Mouse (Mus musculus): Measurements from ENCODE around the gene Ttc33. TPM values are rescaled to one million over a fixed set of nuclear protein-coding genes. Genes with fewer than 3 reads are reported as not detected.
A peak's percentile ranks its signal among the peaks of the same experiment; 100 is the strongest.

The Ttc33 gene
- polyA plus RNA-seq, 1 experiment from 2014 or later: 34.8 TPM

DNA sequence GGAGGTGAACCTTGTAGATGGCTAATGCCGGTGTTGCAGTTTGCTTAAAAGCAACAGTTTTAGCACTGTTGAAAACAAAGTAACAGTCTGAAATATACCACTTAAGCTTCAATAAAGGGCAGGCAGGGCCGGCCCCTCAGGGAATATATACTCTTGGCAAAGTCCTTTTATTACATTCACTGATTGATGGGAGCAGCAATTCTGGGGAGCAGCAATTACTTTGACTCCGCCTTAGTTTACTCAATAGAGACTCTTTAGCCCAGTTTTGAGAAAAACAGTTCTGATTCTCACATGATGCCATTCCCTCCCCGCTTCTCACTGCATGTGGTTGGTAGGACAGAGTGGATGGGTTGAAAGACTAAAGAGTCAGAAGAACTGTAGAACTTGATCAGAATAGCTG, 36.1 kb upstream of the Ttc33 start:
- Histone ChIP-seq H3K4me2 (no peak overlapping the region), H3K27ac (0 out of 2 replicates have a peak overlapping the region, but pooled peaks have one; percentile 9), H3K4me3 (no peak overlapping the region), H3K27me3 (no peaks in the 10 kb centered on the region), H3K36me3 (no peaks in the 10 kb centered on the region), H3K4me1 (peaks cover 22% of the 10 kb centered on the region), H3K9me3 (no peaks in the 10 kb centered on the region), H3K9ac (no peak overlapping the region)
- no peak for ATAC-seq (ENCODE audit: insufficient number of reproducible peaks, low FRiP score, low TSS enrichment, low read depth)
- 33% methylated on average over 4 of the region's 4 CpGs for WGBS

DNA sequence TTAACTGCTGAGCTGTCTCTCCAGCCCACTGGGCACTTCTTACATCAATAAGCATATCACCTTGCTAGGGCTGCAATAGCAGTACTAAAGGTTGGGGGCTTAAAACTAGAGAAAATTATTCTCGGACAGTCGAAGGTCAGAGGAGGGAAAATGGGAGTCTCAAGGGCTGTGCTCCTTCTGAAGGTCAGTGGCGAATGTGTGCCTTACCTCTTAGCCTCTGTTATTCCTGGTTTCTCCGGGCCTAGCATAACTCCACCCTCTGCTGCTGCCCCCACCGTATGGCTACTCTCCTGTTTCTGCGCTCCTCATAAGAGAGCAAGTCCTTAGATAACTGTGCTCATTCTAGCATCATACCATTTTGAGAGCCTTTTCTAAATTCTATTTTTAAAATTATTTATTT, 33.2 kb upstream of the Ttc33 start:
- Histone ChIP-seq H3K9ac (no peak overlapping the region), H3K4me1 (peaks cover 14% of the 10 kb centered on the region), H3K27me3 (no peaks in the 10 kb centered on the region), H3K36me3 (no peaks in the 10 kb centered on the region), H3K9me3 (no peaks in the 10 kb centered on the region), H3K4me3 (no peak overlapping the region), H3K27ac (no peak overlapping the region), H3K4me2 (no peak overlapping the region)
- WGBS: 91% methylated on average over 6 of the region's 6 CpGs
- no peak for ATAC-seq (ENCODE audit: insufficient number of reproducible peaks, low FRiP score, low TSS enrichment, low read depth)

DNA sequence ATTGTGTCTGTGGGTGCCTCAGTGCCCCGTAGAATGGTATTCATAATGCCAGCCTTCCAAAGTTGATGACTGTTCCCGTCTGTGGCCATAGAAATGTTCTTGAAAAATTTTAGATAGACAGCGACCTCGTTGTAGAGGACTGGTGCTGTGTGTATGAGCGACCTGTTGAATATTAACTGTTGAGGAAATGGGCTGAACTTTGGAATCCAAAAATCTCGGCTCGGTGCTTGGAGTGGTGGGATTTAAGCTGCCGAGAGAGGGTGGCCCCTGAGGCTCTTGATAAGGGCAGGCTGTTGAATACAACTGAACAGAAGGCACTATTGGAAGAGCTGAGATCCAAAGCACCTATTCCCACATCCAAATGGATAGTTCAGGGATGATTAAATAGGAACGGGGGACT, 30.7 kb upstream of the Ttc33 start:
- Histone ChIP-seq H3K9me3 (no peaks in the 10 kb centered on the region), H3K27me3 (no peaks in the 10 kb centered on the region), H3K4me3 (no peak overlapping the region), H3K27ac (no peak overlapping the region), H3K4me1 (no peaks in the 10 kb centered on the region), H3K9ac (no peak overlapping the region), H3K36me3 (no peaks in the 10 kb centered on the region), H3K4me2 (no peak overlapping the region)
- no peak for ATAC-seq (ENCODE audit: insufficient number of reproducible peaks, low FRiP score, low TSS enrichment, low read depth)
- 78% methylated on average over 9 of the region's 9 CpGs for WGBS

DNA sequence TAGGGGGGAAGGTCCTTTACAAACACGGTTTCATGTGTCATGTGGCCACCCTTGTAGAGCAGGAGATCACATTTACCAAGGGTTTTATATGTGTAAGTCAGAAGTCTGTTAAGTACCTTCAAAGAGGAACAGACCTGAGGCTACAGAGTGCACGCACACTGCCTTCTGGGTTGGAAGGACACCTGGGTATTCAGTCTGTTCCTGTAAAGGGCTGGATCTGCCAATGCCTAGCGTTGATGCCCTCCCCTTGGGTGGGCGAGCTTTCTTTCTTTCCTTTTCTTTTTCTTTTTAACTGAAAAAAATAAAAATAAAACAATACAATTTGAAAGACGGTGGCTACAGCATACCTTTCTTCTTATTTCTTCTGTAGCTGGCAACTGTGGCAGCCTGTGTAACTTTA, 30.2 kb upstream of the Ttc33 start:
- Histone ChIP-seq H3K4me3 (no peak overlapping the region), H3K27me3 (no peaks in the 10 kb centered on the region), H3K9ac (no peak overlapping the region), H3K4me1 (no peaks in the 10 kb centered on the region), H3K9me3 (no peaks in the 10 kb centered on the region), H3K4me2 (no peak overlapping the region), H3K36me3 (no peaks in the 10 kb centered on the region), H3K27ac (no peak overlapping the region)
- no peak for ATAC-seq (ENCODE audit: insufficient number of reproducible peaks, low FRiP score, low TSS enrichment, low read depth)
- WGBS: 64% methylated on average over 5 of the region's 5 CpGs

DNA sequence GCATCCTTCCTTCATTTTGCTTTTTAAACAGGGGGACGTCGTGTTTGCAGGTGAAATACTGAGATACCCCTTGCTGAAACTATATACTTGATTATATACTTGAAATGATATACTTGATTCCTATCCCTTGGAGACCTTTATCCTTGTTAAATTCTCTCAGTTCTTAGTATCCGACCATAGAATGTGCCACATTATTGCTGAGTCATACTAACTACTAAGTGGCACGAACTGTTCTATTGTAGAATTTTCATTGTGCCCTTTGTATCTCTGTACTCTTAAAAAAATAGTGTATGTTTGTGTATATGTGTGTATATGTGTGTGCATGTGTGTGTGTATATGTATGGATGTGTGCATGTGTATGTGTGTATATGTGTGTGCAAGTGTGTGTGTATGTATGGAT, 29.0 kb upstream of the Ttc33 start:
- H3K36me3 ChIP-seq: 0 out of 2 replicates have a peak, but pooled peaks cover under 1% of the 10 kb centered on the region
- no peak overlapping the region for H3K9ac ChIP-seq
- H3K4me3 ChIP-seq: no peak overlapping the region
- no peaks in the 10 kb centered on the region for H3K9me3 ChIP-seq
- H3K27ac ChIP-seq: no peak overlapping the region
- no peaks in the 10 kb centered on the region for H3K27me3 ChIP-seq
- WGBS: 81% methylated on average over 4 of the region's 4 CpGs
- H3K4me1 ChIP-seq: no peaks in the 10 kb centered on the region
- ATAC-seq (ENCODE audit: insufficient number of reproducible peaks, low FRiP score, low TSS enrichment, low read depth): no peak
- H3K4me2 ChIP-seq: no peak overlapping the region

DNA sequence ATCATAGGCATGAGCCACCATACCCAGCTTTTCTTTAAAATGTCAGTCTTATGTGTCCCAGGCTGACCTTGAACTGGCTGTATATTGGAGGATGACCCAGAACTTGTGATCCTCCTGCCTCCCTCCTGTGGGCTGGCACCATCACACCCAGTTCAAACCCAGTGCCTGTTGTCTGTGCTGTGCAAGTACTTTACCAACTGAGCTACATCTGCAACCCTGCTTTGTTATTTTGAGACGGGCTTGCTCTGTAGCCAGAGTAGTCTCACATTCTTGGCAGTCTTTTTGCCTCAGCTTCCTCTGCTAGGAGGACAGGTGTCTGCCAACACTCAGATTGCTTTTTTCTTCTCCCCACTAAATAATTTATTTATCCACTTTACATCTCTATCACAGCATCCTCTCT, 27.9 kb upstream of the Ttc33 start:
- 58% methylated on average over 1 of the region's 1 CpGs for WGBS
- Histone ChIP-seq H3K9ac (no peak overlapping the region), H3K4me2 (no peak overlapping the region), H3K4me3 (no peak overlapping the region), H3K9me3 (no peaks in the 10 kb centered on the region), H3K27ac (no peak overlapping the region), H3K27me3 (no peaks in the 10 kb centered on the region), H3K4me1 (no peaks in the 10 kb centered on the region), H3K36me3 (0 out of 2 replicates have a peak, but pooled peaks cover 4% of the 10 kb centered on the region)
- ATAC-seq (ENCODE audit: insufficient number of reproducible peaks, low FRiP score, low TSS enrichment, low read depth): no peak

DNA sequence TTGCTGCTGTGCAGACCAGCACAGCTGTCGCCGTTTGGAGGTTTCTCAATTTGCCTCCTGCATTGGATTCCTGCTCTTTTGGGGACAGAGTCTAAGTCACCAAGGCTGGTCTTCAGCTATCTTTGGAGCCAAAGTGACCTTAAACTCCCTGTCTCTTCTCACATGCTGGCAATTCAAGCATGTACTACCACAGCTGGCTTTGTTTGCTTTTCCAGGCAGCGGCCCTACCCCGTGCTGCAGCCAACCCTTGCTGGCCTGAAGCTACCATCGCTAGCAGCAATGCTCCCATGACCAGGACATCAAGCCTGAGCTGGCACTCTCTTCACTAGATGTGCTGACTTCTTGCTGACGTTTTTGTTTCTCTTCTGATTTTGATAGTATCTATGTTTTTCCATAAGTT, 26.5 kb upstream of the Ttc33 start:
- H3K36me3 ChIP-seq: peaks cover 13% of the 10 kb centered on the region
- no peak overlapping the region for H3K4me2 ChIP-seq
- 83% methylated on average over 6 of the region's 6 CpGs for WGBS
- no peak overlapping the region for H3K9ac ChIP-seq
- H3K27me3 ChIP-seq: no peaks in the 10 kb centered on the region
- no peak overlapping the region for H3K4me3 ChIP-seq
- H3K27ac ChIP-seq: no peak overlapping the region
- no peak for ATAC-seq (ENCODE audit: insufficient number of reproducible peaks, low FRiP score, low TSS enrichment, low read depth)
- H3K4me1 ChIP-seq: no peaks in the 10 kb centered on the region
- no peaks in the 10 kb centered on the region for H3K9me3 ChIP-seq

DNA sequence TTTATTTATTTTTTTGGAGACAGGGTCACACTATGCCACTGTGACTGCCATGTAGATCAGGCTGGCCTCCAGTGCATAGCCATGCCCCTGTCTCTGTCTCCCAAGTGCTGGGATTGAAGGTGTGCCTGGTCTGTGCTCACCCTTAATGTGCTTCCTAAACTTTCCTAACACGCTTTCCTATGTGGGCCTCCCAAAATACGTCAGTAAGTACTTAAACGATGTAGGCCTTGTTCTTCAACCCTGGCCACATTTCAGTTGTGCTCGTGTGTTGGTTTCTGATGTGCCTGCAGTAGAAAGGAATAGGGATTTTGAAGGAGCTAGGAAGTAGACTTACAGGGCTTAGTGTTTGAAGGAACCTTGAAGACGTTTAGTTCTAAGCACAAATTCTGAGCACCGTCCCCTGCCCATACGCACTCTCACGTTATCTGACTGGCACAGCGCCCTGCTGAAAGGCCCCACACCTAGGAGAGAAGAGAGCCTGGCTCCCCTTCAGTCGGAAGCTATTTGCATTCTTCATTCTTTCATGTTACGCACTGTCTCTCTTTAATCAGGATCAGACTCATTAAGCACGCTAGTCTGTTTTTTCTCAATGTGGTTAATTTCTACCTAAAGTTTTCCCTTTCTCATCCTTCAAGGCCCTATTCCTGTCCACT, 20.1 kb upstream of the Ttc33 start:
- Histone ChIP-seq H3K4me1 (no peaks in the 10 kb centered on the region), H3K27ac (no peak overlapping the region), H3K36me3 (peaks cover 56% of the 10 kb centered on the region), H3K9me3 (no peaks in the 10 kb centered on the region), H3K27me3 (no peaks in the 10 kb centered on the region), H3K4me3 (no peak overlapping the region), H3K9ac (no peak overlapping the region), H3K4me2 (no peak overlapping the region)
- WGBS: 88% methylated on average over 12 of the region's 12 CpGs
- no peak for ATAC-seq (ENCODE audit: insufficient number of reproducible peaks, low FRiP score, low TSS enrichment, low read depth)

DNA sequence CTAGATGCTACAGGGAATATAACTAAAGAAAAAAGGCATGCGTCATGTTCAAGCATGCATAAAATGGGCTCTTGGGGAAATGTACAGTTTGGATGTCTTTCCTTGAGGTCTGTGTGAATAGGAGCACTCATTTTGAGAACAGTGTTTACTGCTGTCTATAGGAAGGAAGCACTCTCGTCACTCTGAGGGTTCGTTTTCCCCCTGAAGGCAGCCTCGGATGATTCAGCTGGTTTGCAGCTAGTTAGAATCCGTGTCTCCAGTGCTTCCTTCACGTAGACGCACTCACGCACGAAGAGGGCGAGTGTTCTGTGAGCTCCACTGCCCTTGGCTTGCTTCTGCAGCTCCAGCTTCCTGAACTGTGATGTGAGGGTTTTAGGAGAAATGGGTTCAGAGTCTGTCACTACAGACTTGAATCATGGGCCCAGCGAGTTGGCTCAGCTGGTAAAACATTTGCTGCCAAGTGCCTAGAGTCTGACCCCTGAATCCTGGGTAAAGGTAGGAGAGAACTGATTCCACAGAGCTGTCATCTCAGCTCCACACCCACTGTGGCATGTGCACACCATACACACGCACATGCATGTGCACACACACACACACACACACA, 12.0 kb upstream of the Ttc33 start:
- Histone ChIP-seq H3K4me3 (no peak overlapping the region), H3K27me3 (no peaks in the 10 kb centered on the region), H3K4me2 (no peak overlapping the region), H3K36me3 (peaks cover 58% of the 10 kb centered on the region), H3K9ac (no peak overlapping the region), H3K27ac (no peak overlapping the region), H3K4me1 (no peaks in the 10 kb centered on the region), H3K9me3 (no peaks in the 10 kb centered on the region)
- ATAC-seq (ENCODE audit: insufficient number of reproducible peaks, low FRiP score, low TSS enrichment, low read depth): no peak
- 79% methylated on average over 12 of the region's 12 CpGs for WGBS

DNA sequence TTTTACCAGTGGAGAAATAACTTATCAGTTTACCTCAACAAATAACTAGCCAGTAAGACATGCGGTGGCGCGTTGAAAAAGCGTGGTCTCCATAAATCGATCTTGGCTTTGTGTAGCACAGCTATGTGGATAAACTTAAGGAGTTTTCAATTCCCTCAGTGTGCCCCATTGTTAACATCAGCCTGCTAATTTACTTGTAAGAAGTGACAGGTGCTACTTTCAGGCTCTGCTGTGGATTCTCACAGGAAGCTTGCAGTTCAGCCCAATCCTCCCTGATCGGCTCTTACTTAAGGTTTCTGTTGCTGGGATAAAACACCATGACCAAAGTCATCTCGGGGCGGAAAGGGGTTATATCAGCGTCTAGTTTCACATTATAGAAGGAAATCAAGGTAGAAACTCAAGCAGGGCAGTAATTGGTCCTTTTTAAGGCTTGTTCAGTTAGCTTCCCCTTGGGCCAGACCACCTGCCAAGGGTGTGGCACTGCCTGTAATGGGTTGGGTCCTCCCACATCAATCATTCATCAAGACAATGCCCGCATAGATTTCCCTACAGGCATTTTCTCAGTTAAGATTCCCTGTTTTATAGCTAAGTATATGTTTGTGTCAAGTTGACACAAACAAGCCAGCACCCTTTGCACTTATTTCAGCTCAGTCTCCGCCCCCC, 526 bp upstream of the Ttc33 start:
- 31% methylated on average over 11 of the region's 11 CpGs for WGBS
- Histone ChIP-seq H3K27me3 (no peaks in the 10 kb centered on the region), H3K4me3 (peak overlapping the region; percentile 98), H3K9ac (peak overlapping the region; percentile 89), H3K27ac (peak overlapping the region; percentile 85), H3K36me3 (peaks cover 17% of the 10 kb centered on the region), H3K4me1 (peaks cover 12% of the 10 kb centered on the region), H3K9me3 (no peaks in the 10 kb centered on the region), H3K4me2 (peak overlapping the region; percentile 67)
- no peak for ATAC-seq (ENCODE audit: insufficient number of reproducible peaks, low FRiP score, low TSS enrichment, low read depth)

DNA sequence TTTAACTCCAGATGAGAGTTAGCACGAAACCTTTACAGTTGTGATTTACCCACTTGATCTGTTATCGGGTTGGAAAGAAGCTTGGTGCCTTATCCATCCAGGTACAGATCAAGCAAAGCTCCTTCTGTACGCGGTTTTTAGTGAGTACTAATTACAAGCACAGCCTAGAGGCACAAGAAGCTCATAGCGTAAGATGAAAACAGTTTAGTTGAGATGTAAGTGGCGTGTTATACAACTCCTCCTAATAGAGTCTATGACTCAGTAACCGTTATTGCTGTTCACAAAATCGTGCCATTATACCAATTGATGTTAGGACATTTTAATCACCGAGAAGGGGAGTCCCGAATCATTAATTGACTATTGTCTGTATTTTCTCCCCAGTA, 959 bp downstream of the Ttc33 start:
- peaks cover 19% of the 10 kb centered on the region for H3K36me3 ChIP-seq
- H3K27me3 ChIP-seq: no peaks in the 10 kb centered on the region
- peak overlapping the region; percentile 89; the same call in 1 of the 2 replicates for H3K9ac ChIP-seq
- no peaks in the 10 kb centered on the region for H3K9me3 ChIP-seq
- peak overlapping the region; percentile 67 for H3K4me2 ChIP-seq
- no peak for ATAC-seq (ENCODE audit: insufficient number of reproducible peaks, low FRiP score, low TSS enrichment, low read depth)
- H3K4me3 ChIP-seq: peak overlapping the region; percentile 98
- H3K4me1 ChIP-seq: peaks cover 12% of the 10 kb centered on the region
- H3K27ac ChIP-seq: no peak overlapping the region
- 27% methylated on average over 10 of the region's 10 CpGs for WGBS

DNA sequence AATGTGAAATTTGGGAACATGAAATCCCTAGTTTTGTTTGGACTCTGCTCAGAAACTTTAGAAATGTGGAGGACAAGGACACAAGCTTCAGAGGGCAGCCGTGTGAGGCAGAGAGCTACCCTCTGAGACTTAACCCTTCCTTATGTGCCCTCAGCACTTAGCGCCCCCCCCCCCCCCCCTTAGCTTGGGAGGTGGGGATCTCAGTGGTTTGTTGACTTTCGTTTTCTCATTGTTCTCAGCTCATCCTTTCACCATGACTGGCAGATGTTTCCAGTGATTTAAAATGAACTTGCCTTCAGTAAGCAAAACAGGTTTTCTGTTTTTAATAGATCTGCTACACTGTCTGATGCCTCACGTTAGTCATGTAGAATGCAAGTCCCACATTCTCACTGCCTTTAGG, 1.8 kb downstream of the Ttc33 start:
- no peak overlapping the region for H3K27ac ChIP-seq
- no peak overlapping the region for H3K9ac ChIP-seq
- H3K4me1 ChIP-seq: peaks cover 12% of the 10 kb centered on the region
- H3K9me3 ChIP-seq: no peaks in the 10 kb centered on the region
- no peaks in the 10 kb centered on the region for H3K27me3 ChIP-seq
- no peak overlapping the region for H3K4me2 ChIP-seq
- WGBS: 53% methylated on average over 4 of the region's 4 CpGs
- H3K4me3 ChIP-seq: no peak overlapping the region
- H3K36me3 ChIP-seq: peaks cover 15% of the 10 kb centered on the region
- no peak for ATAC-seq (ENCODE audit: insufficient number of reproducible peaks, low FRiP score, low TSS enrichment, low read depth)
